Mouse (Mus musculus) CH12.LX (cell line): Measurements from ENCODE around the gene Tubb2b. TPM values are rescaled to one million over a fixed set of nuclear protein-coding genes. Genes with fewer than 3 reads are reported as not detected.

Source experiments
- DNase-seq: peaks from one replicate; pipeline ENCODE4 v3.0.0-alpha.2; 2013; ENCODE audit errors: extremely low read depth
- H3K27ac ChIP-seq: 2 replicates; pipeline ENCODE4 v1.5.1; 2012; ENCODE audit warnings: low read depth, mild to moderate bottlenecking, control low read depth, moderate library complexity; ENCODE audit not compliant: insufficient read depth
- H3K27me3 ChIP-seq: replicated peaks from 2 replicates; pipeline ENCODE3; 2012; ENCODE audit warnings: inconsistent platforms
- H3K36me3 ChIP-seq, 2 experiments: replicated peaks in 1 of 2; 2 replicates each; pipeline versions ENCODE3 to v1.6.1; 2012; ENCODE audit warnings: inconsistent platforms in 1 of 2, low read length in 1 of 2, mild to moderate bottlenecking in 1 of 2, mixed read lengths in 1 of 2, moderate library complexity in 1 of 2; ENCODE audit not compliant: control insufficient read depth in 1 of 2, insufficient read depth in 1 of 2
- H3K4me1 ChIP-seq, 2 experiments: 2 replicates each; pipeline ENCODE4 v1.6.1; 2012; ENCODE audit warnings: inconsistent platforms in 1 of 2, moderate library complexity in 1 of 2; ENCODE audit not compliant: insufficient read depth in 2 of 2, control insufficient read depth in 1 of 2
- H3K4me2 ChIP-seq: 2 replicates; pipeline ENCODE4 v1.6.1; 2012; ENCODE audit warnings: low read depth, mild to moderate bottlenecking, control low read depth; ENCODE audit not compliant: poor library complexity, insufficient read depth, severe bottlenecking
- H3K4me3 ChIP-seq, 3 experiments: fragments of 150-350 bp in 1 of 3; sonication (generic) in 1 of 3; replicated peaks in 1 of 3; 2 replicates each; pipeline versions ENCODE3 to v1.5.1; 2011 to 2012; ENCODE audit warnings: low read depth in 2 of 3, low read length in 2 of 3, mild to moderate bottlenecking in 2 of 3, moderate library complexity in 2 of 3, control low read depth in 1 of 3, improper control_type of control experiment in 1 of 3, inconsistent platforms in 1 of 3, mixed read lengths in 1 of 3; ENCODE audit not compliant: poor library complexity in 1 of 3
- H3K79me2 ChIP-seq: replicated peaks from 2 replicates; pipeline ENCODE4 v1.6.1; 2012; ENCODE audit warnings: mild to moderate bottlenecking, moderate library complexity; ENCODE audit not compliant: control insufficient read depth, poor library complexity, insufficient read depth, severe bottlenecking; ENCODE audit errors: extremely low read depth
- H3K9ac ChIP-seq: 2 replicates; pipeline ENCODE4 v1.6.1; 2012; ENCODE audit warnings: low read depth, mild to moderate bottlenecking, control low read depth, moderate library complexity; ENCODE audit not compliant: insufficient read depth
- H3K9me3 ChIP-seq: replicated peaks from 2 replicates; pipeline ENCODE3; 2012; ENCODE audit warnings: low read length, inconsistent platforms, mixed read lengths
- BHLHE40 ChIP-seq: IDR thresholded peaks from 2 replicates; pipeline ENCODE4 v1.6.1; 2011; ENCODE audit warnings: mild to moderate bottlenecking, low read depth, low read length, improper control_type of control experiment
- CHD1 ChIP-seq: IDR thresholded peaks from 2 replicates; pipeline ENCODE4 v1.6.1; 2012; ENCODE audit warnings: low read depth, low read length, improper control_type of control experiment, inconsistent platforms
- CTCF ChIP-seq, 2 experiments: IDR thresholded peaks in 1 of 2; conservative IDR thresholded peaks in 1 of 2; 2 replicates each; pipeline ENCODE4 v1.5.1; 2011 to 2012; ENCODE audit warnings: low read depth in 2 of 2, low read length in 2 of 2, improper control_type of control experiment in 1 of 2, inconsistent platforms in 1 of 2, mild to moderate bottlenecking in 1 of 2, moderate library complexity in 1 of 2
- E2F4 ChIP-seq: IDR thresholded peaks from 2 replicates; pipeline ENCODE4 v1.6.1; 2011; ENCODE audit warnings: low read depth, low read length, improper control_type of control experiment; ENCODE audit not compliant: insufficient replicate concordance
- ETS1 ChIP-seq: conservative IDR thresholded peaks from 2 replicates; pipeline ENCODE4 v1.6.1; 2012; ENCODE audit warnings: low read depth, mild to moderate bottlenecking, inconsistent platforms, low read length, improper control_type of control experiment, moderate library complexity
- GABPA ChIP-seq: IDR thresholded peaks from 2 replicates; pipeline ENCODE4 v1.6.1; 2012; ENCODE audit warnings: low read depth, low read length, improper control_type of control experiment, inconsistent platforms; ENCODE audit not compliant: insufficient replicate concordance
- HCFC1 ChIP-seq: IDR thresholded peaks from 2 replicates; pipeline ENCODE4 v1.6.1; 2012; ENCODE audit warnings: low read depth, mild to moderate bottlenecking, inconsistent platforms, low read length, improper control_type of control experiment
- JUND ChIP-seq: conservative IDR thresholded peaks from 2 replicates; pipeline ENCODE4 v1.6.1; 2011; ENCODE audit warnings: low read depth, low read length, improper control_type of control experiment
- MAFK ChIP-seq: IDR thresholded peaks from 2 replicates; pipeline ENCODE4 v1.6.1; 2011; ENCODE audit warnings: low read length, improper control_type of control experiment; ENCODE audit not compliant: insufficient replicate concordance
- MAX ChIP-seq: IDR thresholded peaks from 2 replicates; pipeline ENCODE4 v1.6.1; 2011; ENCODE audit warnings: low read length, improper control_type of control experiment
- MEF2A ChIP-seq: IDR thresholded peaks from 2 replicates; pipeline ENCODE4 v1.6.1; 2014; ENCODE audit warnings: low read depth, mild to moderate bottlenecking, inconsistent platforms, low read length, improper control_type of control experiment, borderline replicate concordance
- MXI1 ChIP-seq: IDR thresholded peaks from 2 replicates; pipeline ENCODE4 v1.6.1; 2011; ENCODE audit warnings: mild to moderate bottlenecking, low read depth, low read length, improper control_type of control experiment
- MYC ChIP-seq: IDR thresholded peaks from 2 replicates; pipeline ENCODE4 v1.6.1; 2011; ENCODE audit warnings: low read depth, mild to moderate bottlenecking, improper control_type of control experiment, low read length
- NELFE ChIP-seq: IDR thresholded peaks from 2 replicates; pipeline ENCODE4 v1.6.1; 2011; ENCODE audit warnings: low read depth, low read length, improper control_type of control experiment
- POLR2AphosphoS2 ChIP-seq: IDR thresholded peaks from 2 replicates; pipeline ENCODE4 v1.6.1; 2011; ENCODE audit warnings: low read depth, low read length, improper control_type of control experiment
- RAD21 ChIP-seq: IDR thresholded peaks from 2 replicates; pipeline ENCODE4 v1.6.1; 2011; ENCODE audit warnings: low read depth, mild to moderate bottlenecking, low read length, improper control_type of control experiment, moderate library complexity
- RCOR1 ChIP-seq: conservative IDR thresholded peaks from 2 replicates; pipeline ENCODE4 v1.6.1; 2012; ENCODE audit warnings: low read depth, mild to moderate bottlenecking, inconsistent platforms, low read length, improper control_type of control experiment
- SMC3 ChIP-seq: IDR thresholded peaks from 2 replicates; pipeline ENCODE4 v1.6.1; 2011; ENCODE audit warnings: low read depth, low read length, improper control_type of control experiment
- TCF12 ChIP-seq: IDR thresholded peaks from 2 replicates; pipeline ENCODE4 v1.6.1; 2014; ENCODE audit warnings: low read depth, mild to moderate bottlenecking, inconsistent platforms, low read length, improper control_type of control experiment
- UBTF ChIP-seq: IDR thresholded peaks from 2 replicates; pipeline ENCODE4 v1.6.1; 2012; ENCODE audit warnings: low read depth, mild to moderate bottlenecking, inconsistent platforms, low read length, improper control_type of control experiment, moderate library complexity
- USF1 ChIP-seq: IDR thresholded peaks from 2 replicates; pipeline ENCODE4 v1.6.1; 2014; ENCODE audit warnings: low read depth, mild to moderate bottlenecking, inconsistent platforms, low read length, improper control_type of control experiment
- USF2 ChIP-seq: conservative IDR thresholded peaks from 2 replicates; pipeline ENCODE4 v1.6.1; 2011; ENCODE audit warnings: low read depth, low read length, improper control_type of control experiment
- ZC3H11A ChIP-seq: IDR thresholded peaks from 2 replicates; pipeline ENCODE4 v1.6.1; 2012; ENCODE audit warnings: low read depth, mild to moderate bottlenecking, inconsistent platforms, low read length, improper control_type of control experiment
- ZKSCAN1 ChIP-seq: IDR thresholded peaks from 2 replicates; pipeline ENCODE4 v1.6.1; 2012; ENCODE audit warnings: low read depth, inconsistent platforms, low read length, improper control_type of control experiment, borderline replicate concordance
- ZMIZ1 ChIP-seq: IDR thresholded peaks from 2 replicates; pipeline ENCODE4 v1.6.1; 2012; ENCODE audit warnings: low read depth, mild to moderate bottlenecking, inconsistent platforms, low read length, improper control_type of control experiment
- ZNF384 ChIP-seq: IDR thresholded peaks from 2 replicates; pipeline ENCODE4 v1.6.1; 2012; ENCODE audit warnings: low read depth, low read length, improper control_type of control experiment, inconsistent platforms
- dilution Hi-C: fragments of 300-500 bp; cut with MboI; formaldehyde crosslinking; loops from 2 replicates; pipeline ENCODE4 v1.14.3; 2020; ENCODE audit warnings: low sequenced_read_pairs; ENCODE audit not compliant: extremely low pct_unique_long_range_greater_than_20kb, extremely low pct_ligation_motif_present
- in situ Hi-C: fragments of 300-500 bp; cut with MboI; formaldehyde crosslinking; loops from 3 replicates; pipeline ENCODE4 v1.14.3; 2019; ENCODE audit warnings: low sequenced_read_pairs, low pct_ligation_motif_present, low pct_unique_long_range_greater_than_20kb, mixed read lengths
- polyA plus RNA-seq: library from polyadenylated mRNA; unstranded; fragments of >175 nt; gene quantifications from 2 replicates; pipeline ENCODE4 v1.2.1, GENCODE M21; 2012; ENCODE audit warnings: low read depth; ENCODE audit not compliant: insufficient read length
- total RNA-seq, 2 experiments: library from RNA; depleted of rRNA; stranded (reverse); fragments of 300-350 nt in 1 of 2; fragments of >200 nt in 1 of 2; gene quantifications; 2 replicates each; pipeline ENCODE4 v1.2.3; 2012 to 2014

Gene Tubb2b
- total and polyA plus RNA-seq, 3 experiments = 33.6 to 49.8 (median 38.4) TPM

DNA sequence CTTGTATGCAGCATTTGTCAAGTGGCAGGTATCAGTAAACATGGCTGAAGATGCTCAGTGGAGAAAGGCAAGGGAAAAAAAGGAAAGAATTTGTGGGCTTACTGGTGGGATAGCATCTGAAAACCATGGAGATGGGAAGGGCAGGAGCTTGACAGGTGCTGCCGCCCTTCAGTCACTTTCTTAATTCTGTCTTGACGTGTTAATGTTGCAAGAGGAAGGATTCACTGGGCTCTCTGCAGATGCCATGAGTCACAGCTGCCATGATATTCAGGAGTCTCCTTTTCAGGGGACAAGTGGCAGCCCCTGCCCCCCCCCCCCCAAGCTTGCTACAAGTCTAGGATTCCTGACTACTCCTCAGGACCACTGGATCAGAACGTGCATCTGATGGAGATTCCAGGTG lies 18.4 kb downstream of the Tubb2b start:
- H3K4me3 ChIP-seq = no peak overlapping the region
- no peaks in the 10 kb centered on the region for H3K79me2 ChIP-seq
- H3K4me2 ChIP-seq = no peak overlapping the region
- H3K4me1 ChIP-seq = peaks cover 0 to 39% of the 10 kb centered on the region in 2 experiments; a peak in 3 of 4 replicates
- no peaks in the 10 kb centered on the region for H3K27me3 ChIP-seq
- H3K9ac ChIP-seq = no peak overlapping the region
- no peak for DNase-seq
- H3K27ac ChIP-seq = no peak overlapping the region
- no peaks in the 10 kb centered on the region for H3K9me3 ChIP-seq
- in situ Hi-C loops = no loop called here
- TF ChIP-seq MYC = no peak
- TF ChIP-seq ZMIZ1 = no peak
- no peak for TF ChIP-seq ETS1
- TF ChIP-seq MAX = no peak
- TF ChIP-seq MEF2A = no peak
- no peak for TF ChIP-seq ZKSCAN1
- no peak for TF ChIP-seq CHD1
- no peak for TF ChIP-seq RAD21
- no peak for TF ChIP-seq USF2
- dilution Hi-C loops = no loop called here
- no peaks in the 10 kb centered on the region for H3K36me3 ChIP-seq

DNA sequence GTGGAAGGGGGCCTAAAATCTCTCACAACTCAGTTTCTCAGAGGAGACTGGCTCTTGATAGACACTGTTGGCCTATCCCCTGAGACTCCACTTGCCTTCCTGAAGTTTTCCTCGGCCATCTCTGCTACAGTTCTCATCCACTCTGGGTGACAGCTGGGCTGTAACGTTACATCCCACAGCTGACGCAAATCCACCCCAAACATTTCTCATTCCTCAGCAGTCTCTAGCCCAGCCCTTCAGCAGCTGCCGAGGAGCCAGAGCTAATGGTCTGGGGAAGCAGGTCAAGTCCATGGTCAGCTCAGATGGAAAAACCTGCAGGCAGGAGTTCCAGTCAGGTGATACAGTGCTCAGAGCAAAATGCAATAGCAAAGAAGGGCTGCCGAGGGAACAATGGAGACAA lies 19.2 kb downstream of the Tubb2b start:
- no peak for TF ChIP-seq HCFC1
- TF ChIP-seq POLR2AphosphoS2 = no peak
- TF ChIP-seq TCF12 = no peak
- no peak for TF ChIP-seq MXI1
- TF ChIP-seq, all 38 proteins: peak for 0
- H3K9me3 ChIP-seq = no peaks in the 10 kb centered on the region
- H3K4me2 ChIP-seq = no peak overlapping the region
- no peaks in the 10 kb centered on the region for H3K27me3 ChIP-seq
- no peak overlapping the region for H3K9ac ChIP-seq
- no peak overlapping the region for H3K4me3 ChIP-seq
- no peak for DNase-seq
- H3K79me2 ChIP-seq = no peaks in the 10 kb centered on the region
- no peaks in the 10 kb centered on the region for H3K36me3 ChIP-seq
- dilution Hi-C loops (no loop called here), in situ Hi-C loops (no loop called here)
- peaks cover 3 to 41% of the 10 kb centered on the region in 2 experiments; a peak in 3 of 4 replicates for H3K4me1 ChIP-seq
- no peak overlapping the region for H3K27ac ChIP-seq

DNA sequence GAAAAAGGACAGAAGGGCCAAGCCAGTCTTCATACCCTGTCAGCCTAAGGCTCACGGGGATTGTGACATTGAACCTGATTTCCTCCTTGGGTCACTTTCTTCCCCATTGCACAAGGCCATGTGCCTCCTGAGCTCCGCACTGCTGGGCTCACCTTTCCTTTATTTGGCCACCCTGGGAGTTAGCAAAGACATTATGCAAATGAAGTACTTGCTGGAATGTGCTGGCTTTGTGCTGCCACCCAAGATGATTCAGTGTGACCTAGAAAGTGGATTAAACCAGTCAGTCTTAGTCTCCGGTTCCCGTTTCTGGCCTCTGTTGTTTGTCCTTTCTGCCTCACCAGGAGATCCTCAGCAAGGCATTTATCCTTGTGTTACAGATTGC lies 20.6 kb downstream of the Tubb2b start:
- no peak overlapping the region for H3K9ac ChIP-seq
- TF ChIP-seq POLR2AphosphoS2 (no peak), SMC3 (no peak), NELFE (no peak), ZC3H11A (no peak), MXI1 (no peak), ZNF384 (no peak), E2F4 (no peak), TCF12 (no peak), JUND (no peak), GABPA (no peak), USF2 (no peak), CTCF (conservative IDR thresholded peaks at IDR 0.05 in 1 of 2, IDR thresholded peaks at IDR 0.05 in 1 of 2; ENCODE audit: low read depth in 2 of 2, low read length in 2 of 2) (no peak), BHLHE40 (no peak), MAFK (no peak), USF1 (no peak), ZMIZ1 (no peak), RAD21 (no peak), ETS1 (no peak), RCOR1 (no peak), UBTF (no peak)
- TF ChIP-seq, all 38 proteins: peak for 0
- H3K36me3 ChIP-seq = no peaks in the 10 kb centered on the region
- H3K4me3 ChIP-seq = no peak overlapping the region
- no peak overlapping the region for H3K27ac ChIP-seq
- no peak for DNase-seq
- H3K27me3 ChIP-seq = no peaks in the 10 kb centered on the region
- no peak overlapping the region for H3K4me2 ChIP-seq
- dilution Hi-C loops = no loop called here
- H3K79me2 ChIP-seq = no peaks in the 10 kb centered on the region
- in situ Hi-C loops = no loop called here
- no peaks in the 10 kb centered on the region for H3K9me3 ChIP-seq
- peaks cover 3 to 41% of the 10 kb centered on the region in 2 experiments; a peak in 3 of 4 replicates for H3K4me1 ChIP-seq
